Mouse (Mus musculus) cerebellum, postnatal 14 days (tissue): ENCODE data around the gene Steap4.
"Not testable (repeated sequence)": the region's sequence is repeated elsewhere in the genome, so short reads cannot be mapped to it uniquely, and the experiment has no call there.

Source experiments
- DNase-seq, 2 experiments: peaks; one replicate each; pipeline ENCODE4 v3.0.0; 2021; ENCODE audit warnings: mixed read lengths in 2 of 2

Steap4 gene

GRCm38 (mm10) chr5:7991631-7992030 lies 31.4 kb downstream of the Steap4 start:
- DNase-seq: not testable (repeated sequence)

DNA sequence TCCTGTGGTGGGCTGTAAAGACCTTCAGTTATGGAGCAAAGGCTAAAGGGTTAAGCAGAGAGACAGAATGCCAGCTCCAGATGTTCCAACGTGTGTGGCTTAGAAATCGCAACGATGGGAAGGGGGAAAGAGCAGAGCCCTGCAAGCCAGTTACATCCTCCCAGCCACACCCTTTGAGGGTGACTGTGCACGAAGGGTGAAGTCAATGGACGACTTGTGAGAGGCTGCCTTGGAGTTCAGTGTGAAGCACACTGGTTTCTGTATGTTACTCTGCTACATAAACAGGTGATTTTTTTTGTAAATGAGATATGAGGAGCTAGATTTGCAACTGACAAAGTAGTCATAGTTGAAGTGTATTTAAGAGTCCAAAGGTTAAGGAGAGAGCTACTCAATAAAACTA lies 33.5 kb downstream of the Steap4 start:
- no peak for DNase-seq

DNA sequence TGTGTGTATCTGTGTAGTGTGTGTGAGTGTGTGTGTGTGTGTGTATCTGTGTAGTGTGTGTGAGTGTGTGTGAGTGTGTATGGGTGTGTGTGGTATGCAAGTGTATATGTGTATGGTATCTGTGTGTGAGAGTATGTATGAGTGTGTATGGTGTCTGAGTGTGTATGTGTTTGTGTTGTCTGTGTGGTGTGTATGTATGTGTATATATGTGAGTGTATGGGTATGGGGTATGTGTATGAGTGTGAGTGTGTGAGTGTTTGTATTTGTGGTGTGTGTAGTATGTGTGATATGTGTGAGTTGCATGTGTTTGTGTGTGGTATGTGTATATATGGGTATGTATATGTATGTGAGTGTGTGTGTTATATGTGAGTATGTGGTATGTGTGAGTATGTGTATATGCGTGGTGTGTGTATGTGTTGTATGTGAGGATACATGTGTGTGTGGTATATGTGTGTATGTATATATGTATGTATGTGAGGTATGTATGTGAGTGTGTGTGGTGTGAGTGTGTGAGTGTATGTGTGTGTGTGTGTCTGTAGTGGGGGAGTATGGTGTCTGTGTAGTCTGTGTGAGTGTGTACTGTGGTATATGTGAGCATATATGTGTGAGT lies 35.1 kb downstream of the Steap4 start:
- DNase-seq: no peak

- DNase-seq: peak; percentile 33 to 46
These were observed 36.3 kb downstream of the Steap4 start for GRCm38 (mm10) chr5:7996401-7997044.

DNA sequence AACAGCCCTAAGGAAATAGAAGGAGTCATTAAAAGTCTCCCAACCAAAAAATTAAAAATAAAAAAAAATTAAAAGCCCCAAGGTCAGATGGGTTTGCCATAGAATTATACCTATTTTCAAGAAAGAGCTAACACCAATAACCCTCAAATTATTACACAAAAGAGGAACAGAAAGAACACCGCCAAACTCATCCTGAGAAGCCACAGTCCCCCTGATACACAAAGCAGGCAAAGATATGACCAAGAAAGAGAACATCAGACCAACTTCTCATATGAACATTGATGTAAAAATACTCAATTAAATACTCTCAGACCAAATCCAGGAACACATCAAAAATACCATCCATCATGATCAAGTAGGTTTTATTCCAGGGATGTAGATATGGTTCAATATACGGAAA lies 36.8 kb downstream of the Steap4 start:
- DNase-seq: no peak

- DNase-seq: peak in 1 of 2 experiments; percentile 5
These were observed 40.2 kb downstream of the Steap4 start for GRCm38 (mm10) chr5:8000466-8000865.

- DNase-seq: no peak
These were observed 42.6 kb downstream of the Steap4 start for GRCm38 (mm10) chr5:8002827-8003226.

DNA sequence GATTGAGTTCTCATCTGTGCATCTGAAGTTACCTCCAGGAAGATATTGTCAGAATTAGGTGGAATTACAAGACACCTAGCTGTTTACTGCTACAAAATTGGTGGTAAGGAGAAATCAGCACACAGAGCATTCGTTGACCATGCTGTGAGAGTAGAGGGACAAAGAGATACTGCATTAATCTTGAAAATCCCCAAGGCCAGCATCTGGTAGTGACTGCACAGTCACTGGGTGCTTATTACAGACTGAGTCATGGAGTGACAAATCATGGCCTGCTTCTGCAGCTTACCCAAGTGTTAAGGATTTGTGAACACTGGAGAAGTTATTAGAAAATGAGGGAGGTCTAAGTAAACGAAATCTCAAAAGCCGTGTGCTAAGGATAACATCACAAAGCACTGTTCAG lies 53.0 kb downstream of the Steap4 start:
- DNase-seq: no peak
